Mouse (Mus musculus) retina, postnatal 1 day (tissue): ENCODE data around the gene Ahdc1.

Experiments used
- DNase-seq: peaks from one replicate; pipeline ENCODE4 v3.0.0-alpha.2; 2012

Gene Ahdc1

DNA sequence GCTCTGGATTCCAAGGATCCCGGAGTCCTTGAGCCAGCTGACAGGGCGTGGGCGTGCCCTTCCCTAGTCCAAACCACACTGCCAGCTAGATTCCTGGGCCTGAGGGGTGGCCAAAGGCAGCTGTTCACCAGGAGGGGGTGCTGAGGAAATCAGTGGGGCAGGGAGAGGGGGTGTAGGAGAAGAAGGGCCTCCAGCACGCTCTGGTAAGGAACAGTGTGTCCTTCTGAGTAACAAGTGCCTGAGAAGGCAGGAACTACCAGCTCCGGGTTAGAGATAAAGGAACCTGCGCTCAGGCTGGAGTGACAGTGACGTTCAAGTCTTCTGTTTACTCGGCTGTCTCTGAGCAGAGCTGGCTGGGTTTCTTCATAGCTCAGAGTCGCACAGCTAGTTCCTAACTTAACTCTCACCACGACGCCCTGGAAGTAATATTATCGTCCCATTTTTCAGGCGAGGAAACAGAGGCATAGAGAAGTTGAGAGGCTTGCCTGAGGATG is 96.8 kb downstream of the Ahdc1 start:
- DNase-seq, result no peak

GRCm38 (mm10) chr4:133108481-133109334 is 97.6 kb downstream of the Ahdc1 start:
- DNase-seq, result no peak

DNA sequence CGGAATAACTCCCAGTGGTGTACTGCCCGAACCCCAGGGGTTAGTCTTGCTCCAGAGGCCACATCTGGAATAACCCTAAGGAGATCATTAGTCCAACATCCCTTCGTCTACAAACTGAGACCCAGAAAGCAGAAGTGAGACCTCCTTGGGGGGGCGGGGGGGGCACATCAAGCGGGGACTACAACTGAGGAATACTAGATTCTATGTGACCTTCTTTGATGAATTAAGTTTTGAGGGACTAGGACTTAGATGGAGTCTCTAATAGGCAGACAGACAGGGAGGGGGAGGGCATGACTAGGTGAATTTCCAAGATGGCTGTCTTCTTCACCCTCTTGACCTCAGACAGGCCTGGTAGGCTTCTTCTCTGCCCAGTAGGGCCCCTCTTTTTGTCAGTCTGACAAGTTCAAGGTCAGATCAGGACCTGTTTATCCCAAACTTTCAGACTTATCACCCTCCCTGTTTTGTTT is 98.3 kb downstream of the Ahdc1 start:
- no peak for DNase-seq

DNA sequence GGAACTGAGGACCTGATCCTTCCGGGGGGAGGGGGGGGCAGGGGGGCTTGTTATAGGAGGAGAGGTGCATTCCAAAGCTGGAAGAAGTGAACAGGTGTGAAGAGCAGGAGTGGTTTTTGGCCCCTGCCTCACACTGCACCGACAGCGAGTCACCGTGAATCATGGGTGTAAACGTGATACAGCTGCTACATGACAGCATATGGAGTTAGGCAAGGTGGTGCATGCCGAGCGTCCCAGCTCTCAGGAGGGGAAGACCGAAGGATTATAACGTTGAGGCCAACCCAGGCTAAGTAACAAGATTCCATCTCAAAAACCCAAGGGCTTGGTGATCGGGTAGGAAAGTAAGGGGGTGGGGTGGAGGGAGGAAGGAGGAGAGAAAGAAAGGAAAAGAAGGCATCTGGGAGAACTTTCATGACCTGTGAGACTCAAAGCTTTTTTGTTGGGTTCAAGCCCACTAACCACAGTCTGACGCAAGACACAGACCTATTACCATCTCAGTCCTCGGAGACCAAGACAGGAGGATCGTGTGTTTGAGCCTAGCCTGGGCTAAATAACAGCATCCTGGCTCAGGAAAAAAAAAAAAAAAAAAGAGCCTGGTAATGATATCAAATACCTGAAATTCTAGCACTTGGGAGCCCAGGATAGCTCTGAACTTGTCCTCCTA is 101.2 kb downstream of the Ahdc1 start:
- no peak for DNase-seq

- DNase-seq, result no peak
Observed at GRCm38 (mm10) chr4:133113351-133113882, 102.4 kb downstream of the Ahdc1 start.

DNA sequence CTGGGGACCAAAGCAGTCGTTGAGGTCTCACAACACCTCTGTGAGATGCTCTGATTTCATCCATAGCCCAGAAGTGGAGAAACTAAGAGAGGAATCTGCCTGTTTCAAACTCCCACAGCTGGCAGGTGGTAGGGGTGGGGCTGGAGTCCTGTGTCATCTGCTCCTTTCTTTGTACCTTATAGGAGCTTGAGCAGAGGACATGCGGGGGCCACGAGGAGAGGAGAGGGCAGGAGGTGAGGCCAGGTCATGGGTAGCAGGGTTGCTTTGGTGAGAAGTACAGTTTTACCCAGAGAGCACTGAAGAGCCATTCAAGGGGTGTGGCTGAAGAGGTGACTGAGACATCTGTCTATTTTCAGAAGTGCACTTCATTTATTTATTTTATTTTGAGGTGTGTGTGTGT is 103.7 kb downstream of the Ahdc1 start:
- DNase-seq, result no peak

DNA sequence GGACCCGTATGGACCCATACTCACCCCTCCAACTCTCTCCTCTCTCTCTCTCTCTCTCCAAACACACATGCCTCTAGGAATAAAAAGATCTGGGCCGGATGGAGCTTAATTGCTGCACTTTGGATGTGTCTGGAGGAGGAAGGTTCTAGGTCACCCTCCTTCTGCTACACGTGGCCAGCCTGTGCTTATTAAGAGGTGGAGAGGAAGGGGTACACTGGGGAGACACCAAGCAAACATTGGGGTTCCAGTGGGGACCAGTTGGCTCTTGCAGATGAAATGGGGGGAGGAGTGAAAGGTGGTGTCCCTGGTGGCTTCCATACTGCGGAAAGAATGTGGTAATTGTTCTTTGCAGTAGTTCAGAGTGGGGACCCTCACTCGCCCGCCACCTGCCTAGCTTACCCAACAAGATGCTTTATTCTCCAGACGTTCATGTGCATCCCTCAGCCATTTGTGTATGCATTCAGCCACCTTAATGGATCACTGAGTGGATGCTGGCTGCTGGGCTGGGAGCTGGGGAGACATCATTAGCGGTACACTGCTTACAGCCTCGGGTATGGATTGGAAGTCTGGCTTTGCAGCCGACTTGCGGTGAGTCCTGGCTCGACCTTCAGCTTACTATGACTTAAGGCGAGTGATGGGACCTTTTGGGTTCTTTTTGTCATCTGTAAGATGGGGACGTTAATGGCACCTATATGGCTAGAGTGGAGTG is 104.8 kb downstream of the Ahdc1 start:
- DNase-seq, result no peak

DNA sequence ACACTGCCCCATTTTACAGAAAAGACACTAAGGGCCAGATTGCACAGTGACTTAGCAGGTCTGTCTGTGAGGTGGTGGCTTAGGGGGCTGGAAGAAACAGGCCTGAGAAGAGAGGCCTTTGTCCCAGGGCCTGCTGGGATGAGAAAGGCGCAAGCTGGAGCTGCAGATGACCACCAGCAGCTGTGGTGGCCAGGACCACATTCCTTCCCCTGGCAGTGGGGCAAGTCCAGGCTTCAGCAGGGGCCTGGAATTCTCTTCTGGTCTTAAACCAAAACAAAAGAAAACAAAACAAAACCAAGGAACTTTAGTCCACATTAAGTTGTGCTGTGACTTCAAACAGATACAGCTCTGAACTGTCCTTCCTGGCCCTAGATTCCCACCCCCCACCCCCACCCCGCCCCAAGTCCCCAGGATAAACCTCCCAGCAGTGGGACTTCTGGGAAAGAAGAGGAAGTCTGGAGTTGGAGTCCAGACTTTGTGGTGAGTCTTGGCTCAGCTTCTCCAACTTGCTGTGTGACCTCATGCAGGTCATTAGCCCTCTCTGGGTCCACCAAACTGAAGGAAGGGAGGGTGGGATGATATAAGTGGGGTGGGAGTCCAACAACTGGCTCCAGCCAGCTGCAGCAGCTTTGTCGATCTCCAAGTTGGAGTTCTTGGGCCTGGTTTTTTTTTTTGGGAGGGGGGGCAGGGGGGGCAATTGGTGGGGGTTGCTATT is 105.9 kb downstream of the Ahdc1 start:
- no peak for DNase-seq

DNA sequence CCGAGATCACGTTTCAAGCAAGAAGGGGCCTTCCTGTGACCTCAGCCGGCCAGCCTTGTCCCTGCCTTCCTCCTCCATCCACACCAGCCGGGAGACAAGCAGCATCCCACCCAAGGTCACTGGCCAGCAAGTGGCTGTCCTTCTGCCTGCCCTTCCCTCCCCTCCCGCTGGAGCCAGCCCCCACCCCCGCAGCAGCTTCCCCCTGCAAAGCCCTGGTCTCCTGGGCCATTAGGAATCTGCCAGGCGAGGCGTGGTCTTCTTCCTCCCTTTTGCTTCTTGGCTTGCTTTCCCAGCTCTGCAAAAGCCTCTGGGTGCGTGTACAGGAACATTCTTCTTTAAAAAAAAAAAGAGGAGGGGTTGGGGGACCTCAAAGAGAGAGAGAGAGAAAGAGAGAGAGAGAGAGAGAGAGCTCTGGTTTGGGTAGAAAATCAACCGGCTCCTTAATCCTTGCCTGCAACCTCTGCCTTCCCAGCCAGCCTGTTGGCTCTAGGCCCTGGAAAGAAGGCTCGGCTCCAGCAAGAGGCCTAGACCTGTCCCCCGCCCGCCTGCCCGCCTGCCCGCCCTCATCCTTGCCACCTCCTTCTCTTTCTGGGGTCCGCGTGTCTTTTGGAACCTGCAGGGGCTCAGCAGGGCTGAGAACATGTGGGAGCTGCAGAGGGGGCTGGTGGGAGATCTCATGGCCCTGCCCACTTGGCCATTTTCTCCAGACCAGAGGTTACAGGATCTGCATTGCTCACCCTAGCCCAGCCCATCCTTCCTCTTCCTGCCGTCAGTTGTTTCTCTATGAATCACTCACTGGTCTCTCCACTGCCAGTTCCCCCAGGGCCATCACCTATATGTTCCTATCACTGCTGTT is 106.7 kb downstream of the Ahdc1 start:
- peak; percentile 23 for DNase-seq

- DNase-seq, result no peak
Observed at GRCm38 (mm10) chr4:133118775-133119375, 107.8 kb downstream of the Ahdc1 start.

GRCm38 (mm10) chr4:133119579-133119978 is 108.5 kb downstream of the Ahdc1 start:
- no peak for DNase-seq

GRCm38 (mm10) chr4:133120833-133121321 is 109.8 kb downstream of the Ahdc1 start:
- peak; percentile 57 for DNase-seq

DNA sequence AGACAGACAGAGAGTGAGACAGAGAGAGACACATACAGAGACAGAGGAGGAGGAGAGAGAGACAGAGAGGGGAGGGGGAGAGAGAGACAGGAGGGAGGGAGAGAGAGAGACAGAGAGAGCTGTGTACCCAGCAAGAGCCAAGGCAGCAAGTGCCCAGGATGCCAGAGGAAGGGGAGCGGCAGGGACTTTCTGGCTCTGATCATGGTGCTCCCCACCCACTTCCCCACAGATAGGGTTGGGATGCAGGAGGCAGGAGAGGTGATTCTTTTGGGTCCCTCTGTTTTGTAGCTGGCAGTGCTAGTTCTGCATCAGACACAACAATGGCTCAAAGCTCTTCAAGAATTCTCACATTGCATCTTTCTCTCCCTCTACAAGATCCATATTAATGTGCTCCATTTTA is 110.4 kb downstream of the Ahdc1 start:
- DNase-seq, result no peak

GRCm38 (mm10) chr4:133121974-133122637 is 111.0 kb downstream of the Ahdc1 start:
- DNase-seq, result no peak

DNA sequence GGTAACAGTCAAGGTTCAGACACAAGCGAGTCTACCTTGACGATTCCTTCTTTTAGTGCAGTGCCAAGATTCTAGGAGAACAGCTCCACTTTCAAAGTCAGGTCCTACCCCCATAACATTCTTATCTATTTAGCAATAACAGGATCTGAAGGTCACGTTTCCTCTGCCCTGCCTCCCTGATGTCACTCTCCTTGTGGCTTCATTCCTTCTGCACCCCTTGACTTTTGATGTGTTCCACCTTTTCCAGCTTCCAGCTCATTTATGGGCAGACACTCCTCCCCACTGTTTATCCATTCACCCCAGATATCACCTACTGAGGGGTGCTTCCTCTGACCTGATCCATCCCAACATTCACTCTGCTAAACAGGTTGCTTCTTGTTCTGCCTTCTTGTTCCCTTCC is 116.0 kb downstream of the Ahdc1 start:
- no peak for DNase-seq
